Mouse (Mus musculus): Measurements from ENCODE around the gene Smim20. TPM values are rescaled to one million over a fixed set of nuclear protein-coding genes. Genes with fewer than 3 reads are reported as not detected.
A peak's percentile ranks its signal among the peaks of the same experiment; 100 is the strongest.

Gene Smim20
- polyA plus RNA-seq, 2 experiments: 17.3 to 35.2 TPM

DNA sequence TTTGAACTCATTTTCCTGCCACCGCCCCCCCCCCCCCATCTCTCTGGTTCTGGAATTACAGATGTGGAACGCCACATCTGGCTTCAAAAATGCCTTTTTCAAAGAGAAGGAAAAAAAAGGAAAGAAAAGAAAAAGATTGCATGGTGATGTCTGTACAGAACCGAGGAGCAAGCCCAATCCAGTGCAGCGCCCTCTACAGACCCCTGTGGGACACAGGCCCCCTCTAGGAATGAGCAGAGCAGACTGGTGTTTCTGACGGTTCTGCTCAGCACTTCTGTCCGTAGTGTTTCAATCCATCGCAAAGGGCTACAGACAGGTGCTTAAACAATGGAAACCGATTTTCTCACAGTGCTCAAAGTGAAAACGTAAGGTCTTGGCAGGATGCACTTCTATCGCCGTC lies 55.6 kb downstream of the Smim20 start:
- no peak for DNase-seq (ENCODE audit: low read depth in 3 of 3, low spot score in 3 of 3)
- Histone ChIP-seq H3K4me1 (replicated peaks; ENCODE audit: control insufficient read depth in 2 of 2, insufficient read depth in 2 of 2, low read length in 1 of 2) (no peaks in the 10 kb centered on the region), H3K27me3 (ENCODE audit: control insufficient read depth, insufficient read depth, low read length) (no peaks in the 10 kb centered on the region), H3K27ac (no peak overlapping the region), H3K9ac (replicated peaks) (no peak overlapping the region), H3K9me3 (ENCODE audit: control insufficient read depth, low read length) (no peaks in the 10 kb centered on the region), H3K4me2 (ENCODE audit: low read depth) (no peak overlapping the region), H3K4me3 (ENCODE audit: insufficient read depth in 1 of 2, low read depth in 2 of 2, low read length in 2 of 2) (no peak overlapping the region), H3K36me3 (replicated peaks; ENCODE audit: control insufficient read depth, insufficient read depth, low read depth) (no peaks in the 10 kb centered on the region)
- peak; percentile 21; the same call in 1 of the 2 replicates for TF ChIP-seq CTCF (IDR thresholded peaks at IDR 0.05; ENCODE audit: low read depth)
- no peak for TF ChIP-seq EP300 (IDR thresholded peaks at IDR 0.05; ENCODE audit: low read depth)
- WGBS (ENCODE audit: insufficient replicate concordance): 66% methylated on average over 11 of the region's 11 CpGs
- no peak for ATAC-seq (ENCODE audit: insufficient read depth)

DNA sequence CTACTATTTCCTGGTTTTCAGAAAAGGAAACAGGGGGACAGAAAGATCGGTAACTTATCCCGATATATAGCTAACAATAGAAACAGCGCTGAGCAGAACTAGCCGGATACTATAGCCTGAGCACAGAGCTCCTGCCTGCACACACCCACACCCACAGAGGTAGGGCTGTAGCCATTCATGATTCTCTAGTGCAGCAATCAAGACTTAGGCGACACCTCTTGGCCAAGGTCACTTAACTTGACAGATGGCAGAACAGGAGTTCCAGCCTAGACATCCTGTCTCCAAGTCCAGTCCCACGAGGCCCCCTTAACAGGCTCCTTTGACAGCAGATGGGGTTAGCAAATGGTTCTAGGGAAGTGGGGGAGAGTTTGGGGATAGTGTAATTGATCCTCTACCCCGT lies 56.2 kb downstream of the Smim20 start:
- no peak for TF ChIP-seq CTCF (IDR thresholded peaks at IDR 0.05; ENCODE audit: low read depth)
- no peak for TF ChIP-seq EP300 (IDR thresholded peaks at IDR 0.05; ENCODE audit: low read depth)
- no peaks in the 10 kb centered on the region for H3K36me3 ChIP-seq (replicated peaks; ENCODE audit: control insufficient read depth, insufficient read depth, low read depth)
- H3K9ac ChIP-seq (replicated peaks): no peak overlapping the region
- DNase-seq (ENCODE audit: low read depth in 3 of 3, low spot score in 3 of 3) (no peak), ATAC-seq (ENCODE audit: insufficient read depth) (no peak)
- no peak overlapping the region for H3K4me2 ChIP-seq (ENCODE audit: low read depth)
- H3K4me1 ChIP-seq (replicated peaks; ENCODE audit: control insufficient read depth in 2 of 2, insufficient read depth in 2 of 2, low read length in 1 of 2): no peaks in the 10 kb centered on the region
- no peak overlapping the region for H3K4me3 ChIP-seq (ENCODE audit: insufficient read depth in 1 of 2, low read depth in 2 of 2, low read length in 2 of 2)
- no peaks in the 10 kb centered on the region for H3K27me3 ChIP-seq (ENCODE audit: control insufficient read depth, insufficient read depth, low read length)
- no peaks in the 10 kb centered on the region for H3K9me3 ChIP-seq (ENCODE audit: control insufficient read depth, low read length)
- no peak overlapping the region for H3K27ac ChIP-seq
- WGBS (ENCODE audit: insufficient replicate concordance): 31% methylated on average over 7 of the region's 7 CpGs

GRCm38 (mm10) chr5:53324256-53324655 lies 57.4 kb downstream of the Smim20 start:
- 50% methylated on average over 3 of the region's 3 CpGs for WGBS (ENCODE audit: insufficient replicate concordance)
- no peak overlapping the region for H3K4me3 ChIP-seq (ENCODE audit: insufficient read depth in 1 of 2, low read depth in 2 of 2, low read length in 2 of 2)
- TF ChIP-seq CTCF (IDR thresholded peaks at IDR 0.05; ENCODE audit: low read depth) (no peak), EP300 (IDR thresholded peaks at IDR 0.05; ENCODE audit: low read depth) (no peak)
- H3K4me1 ChIP-seq (replicated peaks; ENCODE audit: control insufficient read depth in 2 of 2, insufficient read depth in 2 of 2, low read length in 1 of 2): no peaks in the 10 kb centered on the region
- DNase-seq (ENCODE audit: low read depth in 3 of 3, low spot score in 3 of 3): no peak
- H3K9ac ChIP-seq (replicated peaks): no peak overlapping the region
- ATAC-seq (ENCODE audit: insufficient read depth): no peak
- no peak overlapping the region for H3K4me2 ChIP-seq (ENCODE audit: low read depth)
- H3K9me3 ChIP-seq (ENCODE audit: control insufficient read depth, low read length): no peaks in the 10 kb centered on the region
- no peak overlapping the region for H3K27ac ChIP-seq
- no peaks in the 10 kb centered on the region for H3K36me3 ChIP-seq (replicated peaks; ENCODE audit: control insufficient read depth, insufficient read depth, low read depth)
- H3K27me3 ChIP-seq (ENCODE audit: control insufficient read depth, insufficient read depth, low read length): no peaks in the 10 kb centered on the region

- Histone ChIP-seq H3K9ac (replicated peaks) (no peak overlapping the region), H3K27ac (no peak overlapping the region), H3K4me2 (ENCODE audit: low read depth) (no peak overlapping the region), H3K36me3 (replicated peaks; ENCODE audit: control insufficient read depth, insufficient read depth, low read depth) (no peaks in the 10 kb centered on the region), H3K4me1 (replicated peaks; ENCODE audit: control insufficient read depth in 2 of 2, insufficient read depth in 2 of 2, low read length in 1 of 2) (no peaks in the 10 kb centered on the region), H3K4me3 (ENCODE audit: insufficient read depth in 1 of 2, low read depth in 2 of 2, low read length in 2 of 2) (no peak overlapping the region), H3K9me3 (ENCODE audit: control insufficient read depth, low read length) (no peaks in the 10 kb centered on the region), H3K27me3 (ENCODE audit: control insufficient read depth, insufficient read depth, low read length) (no peaks in the 10 kb centered on the region)
- DNase-seq (ENCODE audit: low read depth in 3 of 3, low spot score in 3 of 3) (no peak), ATAC-seq (ENCODE audit: insufficient read depth) (no peak)
- no peak for TF ChIP-seq EP300 (IDR thresholded peaks at IDR 0.05; ENCODE audit: low read depth)
- TF ChIP-seq CTCF (IDR thresholded peaks at IDR 0.05; ENCODE audit: low read depth): no peak
- 42% methylated on average over 6 of the region's 6 CpGs for WGBS (ENCODE audit: insufficient replicate concordance)
Measured at GRCm38 (mm10) chr5:53324791-53325190, 57.9 kb downstream of the Smim20 start.

DNA sequence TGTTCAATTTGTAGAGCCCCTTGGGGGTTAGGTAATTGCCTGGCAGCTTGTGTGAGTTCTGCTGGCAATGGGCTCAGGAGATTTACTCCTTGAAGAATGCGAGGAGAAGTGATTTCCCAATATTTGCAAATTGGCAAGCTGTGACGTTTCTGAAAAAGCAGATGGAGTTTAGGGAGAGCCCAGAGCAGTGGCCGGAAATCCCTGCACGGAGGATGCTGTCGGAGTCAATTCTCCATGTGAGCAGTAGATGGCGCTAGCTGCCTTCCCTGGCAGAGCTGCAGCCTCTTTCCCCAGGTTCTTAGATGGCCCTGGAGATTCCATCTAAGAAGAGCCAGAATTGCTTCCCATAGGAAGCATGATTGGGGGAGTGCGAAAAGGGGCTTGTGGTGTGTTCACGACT lies 59.1 kb downstream of the Smim20 start:
- no peak overlapping the region for H3K27ac ChIP-seq
- DNase-seq (ENCODE audit: low read depth in 3 of 3, low spot score in 3 of 3) (peak; percentile 1 to 22 (median 1)), ATAC-seq (ENCODE audit: insufficient read depth) (no peak)
- H3K27me3 ChIP-seq (ENCODE audit: control insufficient read depth, insufficient read depth, low read length): no peaks in the 10 kb centered on the region
- H3K9me3 ChIP-seq (ENCODE audit: control insufficient read depth, low read length): no peaks in the 10 kb centered on the region
- no peaks in the 10 kb centered on the region for H3K4me1 ChIP-seq (replicated peaks; ENCODE audit: control insufficient read depth in 2 of 2, insufficient read depth in 2 of 2, low read length in 1 of 2)
- 4% methylated on average over 8 of the region's 8 CpGs for WGBS (ENCODE audit: insufficient replicate concordance)
- no peak overlapping the region for H3K4me3 ChIP-seq (ENCODE audit: insufficient read depth in 1 of 2, low read depth in 2 of 2, low read length in 2 of 2)
- H3K36me3 ChIP-seq (replicated peaks; ENCODE audit: control insufficient read depth, insufficient read depth, low read depth): no peaks in the 10 kb centered on the region
- TF ChIP-seq EP300 (IDR thresholded peaks at IDR 0.05; ENCODE audit: low read depth): no peak
- TF ChIP-seq CTCF (IDR thresholded peaks at IDR 0.05; ENCODE audit: low read depth): peak; percentile 84
- no peak overlapping the region for H3K4me2 ChIP-seq (ENCODE audit: low read depth)
- H3K9ac ChIP-seq (replicated peaks): no peak overlapping the region
